Mouse (Mus musculus) testis, adult 2 months (tissue): Measurements from ENCODE around the gene Nfe2l2.

Experiments used
- CTCF ChIP-seq: fragments of 200-500 bp; IDR thresholded peaks from 2 replicates; pipeline ENCODE4 v1.5.1; 2012; ENCODE audit warnings: low read depth, mild to moderate bottlenecking, inconsistent platforms, low read length, moderate library complexity; ENCODE audit not compliant: control insufficient read depth, insufficient read depth, insufficient replicate concordance
- POLR2A ChIP-seq: fragments of 200-500 bp; IDR thresholded peaks from 2 replicates; pipeline ENCODE4 v1.6.1; 2012; ENCODE audit warnings: low read depth, mild to moderate bottlenecking, inconsistent platforms, low read length, moderate library complexity; ENCODE audit not compliant: control insufficient read depth

- TF ChIP-seq CTCF: no peak
- TF ChIP-seq POLR2A: no peak
Observed at GRCm38 (mm10) chr2:75705162-75705752, 816 bp upstream of the Nfe2l2 start.
